Mouse (Mus musculus): ENCODE data around the gene Btrc.

GRCm38 (mm10) chr19:45441717-45442116 lies 78.2 kb downstream of the Btrc start:
- no peak for TF ChIP-seq CTCF (IDR thresholded peaks at IDR 0.05; ENCODE audit: low read depth)
- no peak for TF ChIP-seq EP300 (IDR thresholded peaks at IDR 0.05; ENCODE audit: low read depth)

All from liver, embryonic 14.5 days (tissue).